Mouse (Mus musculus) heart, postnatal 10 days (tissue): ENCODE measurements around the gene Dpp3. TPM values are rescaled to one million over a fixed set of nuclear protein-coding genes. Genes with fewer than 3 reads are reported as not detected.
A peak's percentile ranks its signal among the peaks of the same experiment; 100 is the strongest.
"Not testable (repeated sequence)": the region's sequence is repeated elsewhere in the genome, so short reads cannot be mapped to it uniquely, and the experiment has no call there.

Experiments used
- DNase-seq, 2 experiments: peaks; one replicate each; pipeline ENCODE4 v3.0.0; 2021
- intact Hi-C: fragments of 180-260 bp; cut with DNase I; formaldehyde crosslinking; loops from one replicate; pipeline ENCODE4 v1.15.1; 2025
- total RNA-seq, 2 experiments: library from RNA; stranded (reverse); gene quantifications; 2 replicates each; pipeline ENCODE4 v1.2.3; 2021

Dpp3 gene
- total RNA-seq, 2 experiments from 2014 or later = 37.4 to 38.2 TPM

GRCm38 (mm10) chr19:4898972-4899371 is 29.1 kb downstream of the Dpp3 start:
- intact Hi-C loops = no loop called here
- DNase-seq = no peak

DNA sequence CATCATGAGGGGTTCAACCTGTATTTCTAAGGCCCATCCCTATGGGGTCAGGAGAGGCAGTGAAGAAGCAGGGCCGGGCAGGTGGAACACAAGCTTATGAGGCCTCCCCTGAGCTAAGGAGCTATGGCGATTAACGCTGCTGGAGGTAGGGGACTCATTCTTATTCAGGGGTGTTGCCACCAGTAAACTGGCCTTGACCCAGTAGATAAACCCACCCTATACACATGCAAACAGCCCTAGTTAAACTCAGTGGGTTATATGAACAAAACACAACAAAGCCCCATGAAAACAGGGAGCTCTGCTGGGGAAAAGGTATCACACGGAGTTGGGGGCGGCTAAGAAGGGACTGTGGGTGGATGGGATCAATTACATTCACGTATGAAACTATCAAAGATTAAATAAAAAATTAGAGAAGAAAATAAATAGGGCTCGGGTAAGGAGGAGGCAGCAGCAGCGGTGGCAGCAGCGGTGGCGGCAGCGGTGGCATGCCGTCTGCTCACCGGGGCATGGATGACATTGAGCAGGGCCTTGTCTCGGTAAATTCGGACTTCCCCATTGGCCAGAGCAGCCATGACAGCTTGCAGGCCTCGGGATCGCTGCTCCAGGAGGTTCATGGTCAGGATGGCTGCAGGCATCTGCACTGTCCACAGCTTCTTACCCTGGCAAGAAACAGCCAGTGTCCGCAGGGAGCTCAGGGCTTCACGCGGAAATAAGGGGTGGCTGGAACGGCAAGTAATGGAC is 31.1 kb downstream of the Dpp3 start:
- no peak for DNase-seq

GRCm38 (mm10) chr19:4891798-4892197 is 36.3 kb downstream of the Dpp3 start:
- intact Hi-C loops = no loop called here
- DNase-seq = no peak

More for the DNA sequence above, 31.1 kb downstream of the Dpp3 start:
- intact Hi-C loops = no loop called here

GRCm38 (mm10) chr19:4889791-4890190 is 38.3 kb downstream of the Dpp3 start:
- peak; percentile 23 to 37 for DNase-seq
- intact Hi-C loops = no loop called here

DNA sequence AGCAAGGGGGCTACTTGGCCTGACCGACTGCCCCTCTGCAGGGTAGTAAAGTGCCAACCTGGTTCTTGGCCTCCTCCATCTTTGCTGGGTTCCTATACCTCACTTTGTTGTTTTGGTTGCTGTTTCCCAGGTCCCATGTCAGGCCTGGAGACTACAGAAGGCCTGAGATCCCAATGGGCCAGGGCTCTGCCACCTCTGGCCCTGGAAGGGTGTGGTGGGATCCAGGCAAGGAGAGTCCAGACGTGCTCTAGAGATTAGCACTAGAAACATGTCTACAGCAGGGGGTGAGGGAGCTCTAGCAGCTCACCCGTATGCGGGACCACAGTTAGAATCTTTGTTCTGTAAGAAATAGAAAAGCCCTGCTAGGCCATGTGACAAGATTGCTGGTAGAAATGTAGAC is 44.1 kb downstream of the Dpp3 start:
- intact Hi-C loops = no loop called here
- DNase-seq = no peak

DNA sequence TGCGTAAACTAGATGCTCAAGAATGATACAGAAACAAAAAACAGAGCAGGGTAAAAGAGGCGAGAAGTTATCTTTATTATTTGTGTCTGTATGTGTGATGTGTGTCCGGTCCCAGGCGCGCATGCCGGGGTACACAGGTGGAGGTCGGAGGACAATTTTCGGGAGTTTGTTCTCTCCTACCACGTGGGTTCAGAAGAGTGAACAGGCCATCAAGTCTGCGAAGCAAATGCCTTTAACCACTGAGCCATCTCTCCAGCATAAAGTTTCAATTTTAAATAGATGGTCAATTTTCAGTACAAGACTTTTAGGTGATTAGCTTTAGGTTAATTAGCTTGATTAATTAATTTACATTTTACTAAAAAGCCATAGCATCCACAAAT is 48.8 kb downstream of the Dpp3 start:
- no peak for DNase-seq
- intact Hi-C loops = no loop called here

GRCm38 (mm10) chr19:4878405-4879323 is 49.4 kb downstream of the Dpp3 start, which contains the start of gene Zdhhc24:
Zdhhc24 (plus strand) TSS chr19:4878668.
- peak; percentile 97 to 98 for DNase-seq
- intact Hi-C loops = no loop called here

DNA sequence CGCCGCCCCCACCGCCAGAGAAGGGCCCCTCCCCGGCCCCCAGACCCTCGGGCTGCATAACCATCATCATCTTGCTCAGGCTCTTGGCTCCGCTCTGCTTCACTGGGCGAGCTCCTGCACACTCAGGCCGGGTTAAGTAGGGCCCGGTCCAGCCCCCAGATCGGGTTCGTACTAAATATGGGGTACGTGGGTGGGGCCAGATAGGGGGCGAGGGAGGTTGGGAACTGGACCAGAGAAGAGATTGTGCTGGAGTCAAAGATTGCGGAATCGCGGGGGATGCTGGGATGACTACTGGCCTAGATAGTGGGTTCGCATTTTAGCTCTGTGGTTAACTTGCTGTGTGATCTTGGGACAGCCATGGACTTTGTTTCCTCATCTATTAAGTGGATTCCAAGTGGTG is 50.3 kb downstream of the Dpp3 start, which contains the start of gene Actn3:
Actn3 (minus strand) TSS at position 125 of the 400 bp plus-strand sequence.
- DNase-seq = peak; percentile 34 to 41
- intact Hi-C loops = no loop called here

DNA sequence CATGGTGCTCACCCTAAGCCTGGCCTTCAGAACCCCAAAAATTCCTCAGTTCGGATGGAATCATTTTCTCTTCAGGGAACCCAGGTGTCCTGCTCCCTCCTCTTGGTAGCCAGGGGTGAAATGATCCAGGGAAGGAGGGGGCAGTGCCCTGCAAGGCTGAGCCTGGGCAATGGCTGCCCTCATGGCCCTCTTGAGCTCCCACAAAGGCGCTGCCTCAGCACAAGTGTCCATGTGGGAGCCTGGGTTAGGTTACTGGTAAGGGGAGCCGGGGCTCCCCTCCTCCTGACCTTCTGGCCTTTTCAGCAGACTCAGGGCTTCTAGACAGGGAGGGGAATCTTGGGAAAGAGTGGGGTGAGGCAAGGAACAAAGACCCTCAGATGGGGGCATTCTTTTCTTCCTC is 51.3 kb downstream of the Dpp3 start:
- no peak for DNase-seq
- intact Hi-C loops = no loop called here

DNA sequence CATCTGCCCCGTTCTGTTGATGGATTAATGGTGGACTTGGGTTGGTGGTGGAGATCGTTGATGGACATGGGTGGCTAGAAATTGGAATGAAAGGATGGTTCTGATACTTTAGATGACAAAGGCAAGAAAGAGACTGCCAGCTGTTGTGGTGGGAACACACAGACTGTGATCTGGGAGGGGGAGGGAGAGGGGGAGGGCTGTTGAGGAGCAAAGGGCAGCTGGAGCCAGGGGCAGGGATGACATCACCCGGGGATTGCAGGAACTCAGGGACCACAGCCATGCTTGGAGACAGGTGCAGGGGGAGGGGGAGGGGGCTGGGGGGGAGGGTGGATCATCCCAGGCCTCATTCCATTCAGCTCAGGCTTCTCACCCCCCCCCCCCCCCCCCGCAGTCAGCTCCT is 51.8 kb downstream of the Dpp3 start:
- intact Hi-C loops = no loop called here
- no peak for DNase-seq

DNA sequence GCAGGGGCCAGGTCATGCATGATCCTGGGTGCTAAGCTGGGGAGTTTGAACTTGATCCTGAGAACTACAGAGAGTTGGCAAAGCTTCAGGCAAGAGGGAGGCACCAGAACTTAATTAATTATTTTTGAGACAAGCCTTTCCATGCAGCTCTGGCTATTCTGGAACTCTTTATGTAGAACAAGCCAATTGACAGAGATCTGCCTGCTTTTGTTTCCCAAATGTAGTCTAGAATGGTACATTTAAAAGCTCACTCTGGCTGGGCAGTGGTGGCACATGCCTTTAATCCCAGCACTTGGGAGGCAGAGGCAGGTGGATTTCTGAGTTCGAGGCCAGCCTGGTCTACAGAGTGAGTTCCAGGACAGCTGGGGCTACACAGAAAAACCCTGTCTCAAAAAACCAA is 53.5 kb downstream of the Dpp3 start:
- intact Hi-C loops, DNase-seq: not testable (repeated sequence)

DNA sequence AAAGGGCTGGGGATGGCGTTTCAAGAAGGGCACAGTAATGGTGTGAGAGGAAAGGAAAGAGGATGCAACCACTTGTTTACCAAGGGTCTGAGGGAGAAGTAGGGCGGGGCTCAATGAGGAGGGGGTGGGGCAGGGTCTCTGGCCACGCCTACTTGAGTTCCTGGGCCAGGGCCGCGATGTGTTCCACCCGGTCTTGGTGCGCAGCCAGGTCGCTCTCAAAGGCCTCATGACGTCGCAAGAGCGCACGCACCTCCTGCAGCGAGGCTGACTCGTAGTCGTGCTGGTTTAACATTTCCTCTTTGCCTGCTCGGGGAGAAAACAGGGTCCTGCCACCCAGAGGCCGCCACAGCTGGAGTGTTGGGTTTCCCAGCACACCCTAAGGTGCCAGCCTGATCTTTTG is 62.9 kb downstream of the Dpp3 start:
- intact Hi-C loops = no loop called here
- DNase-seq = peak; percentile 33 to 39

DNA sequence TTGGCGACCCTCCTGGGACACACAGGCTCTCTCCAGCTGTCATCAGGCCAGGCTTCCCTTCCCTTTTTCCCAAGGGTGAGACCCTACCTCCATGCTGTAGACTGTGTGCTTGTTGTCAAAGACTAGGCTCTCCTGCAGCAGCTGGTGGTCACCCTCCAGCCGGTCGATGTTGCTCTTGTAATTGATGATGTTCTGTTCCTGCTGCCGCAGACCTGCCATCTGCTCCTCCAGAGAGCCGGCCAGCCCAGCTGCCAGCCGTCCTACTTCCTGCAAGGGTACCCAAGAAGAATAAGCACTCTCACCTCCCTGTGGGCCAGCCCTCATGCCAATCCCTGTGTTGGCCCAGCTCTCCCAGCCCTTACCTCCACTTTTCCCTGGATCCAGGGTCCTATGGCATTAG is 65.0 kb downstream of the Dpp3 start:
- intact Hi-C loops = no loop called here
- no peak for DNase-seq

GRCm38 (mm10) chr19:4859081-4859480 is 69.0 kb downstream of the Dpp3 start:
- intact Hi-C loops = no loop called here
- DNase-seq = no peak

Other genes starting within 250 kb of the Dpp3 start
- not detected for gene Gm960, start 229.6 kb downstream of the Dpp3 start, total RNA-seq
- gene Sptbn2, start 217.1 kb downstream of the Dpp3 start, total RNA-seq = under 1 TPM; 0.35 to 0.65 TPM
- 1 to 10 TPM; 6.5 to 6.7 TPM for gene Rbm4b, start 171.8 kb downstream of the Dpp3 start, total RNA-seq
- 10 to 100 TPM; 43.1 to 49.2 TPM for gene Rbm4, start 134.4 kb downstream of the Dpp3 start, total RNA-seq
- 10 to 100 TPM; 16.8 to 17.8 TPM for gene Gm21992, start 116.7 kb downstream of the Dpp3 start, total RNA-seq
- 10 to 100 TPM; 33.8 to 34.6 TPM for gene Rbm14, start 116.7 kb downstream of the Dpp3 start, total RNA-seq
- gene Ccs, start 89.0 kb downstream of the Dpp3 start, total RNA-seq = 10 to 100 TPM; 36.0 to 36.9 TPM
- gene Ccdc87, start 88.9 kb downstream of the Dpp3 start, total RNA-seq = not detected
- gene Ctsf, start 73.2 kb downstream of the Dpp3 start, total RNA-seq = 10 to 100 TPM; 54.7 to 56.0 TPM
- under 1 TPM; 0.37 to 0.53 TPM for gene Actn3, start 50.4 kb downstream of the Dpp3 start, total RNA-seq
- gene Zdhhc24, start 49.6 kb downstream of the Dpp3 start, total RNA-seq = 1 to 10 TPM; 4.0 to 5.0 TPM
- gene Bbs1, start 21.7 kb downstream of the Dpp3 start, total RNA-seq = 1 to 10 TPM; 5.1 to 5.3 TPM
- under 1 TPM; 0.53 to 0.94 TPM for gene Peli3, start 14.8 kb upstream of the Dpp3 start, total RNA-seq
- gene Mrpl11, start 33.9 kb upstream of the Dpp3 start, total RNA-seq = 10 to 100 TPM; 62.0 to 67.0 TPM
- gene Npas4, start 62.0 kb upstream of the Dpp3 start, total RNA-seq = under 1 TPM; 0.10 to 0.24 TPM
- 10 to 100 TPM; 21.2 to 23.9 TPM for gene Slc29a2, start 95.6 kb upstream of the Dpp3 start, total RNA-seq
- 10 to 100 TPM; 38.3 to 45.5 TPM for gene B4gat1, start 110.5 kb upstream of the Dpp3 start, total RNA-seq
- 1 to 10 TPM; 1.6 to 2.3 TPM for gene AC124502.3, start 110.6 kb upstream of the Dpp3 start, total RNA-seq
- gene Brms1, start 113.1 kb upstream of the Dpp3 start, total RNA-seq = 10 to 100 TPM; 13.5 to 15.6 TPM
- 1 to 10 TPM; 2.1 to 2.4 TPM for gene Rin1, start 122.2 kb upstream of the Dpp3 start, total RNA-seq
- gene Cd248, start 139.8 kb upstream of the Dpp3 start, total RNA-seq = 10 to 100 TPM; 33.8 to 39.7 TPM
- 1 to 10 TPM; 3.3 to 3.5 TPM for gene Tmem151a, start 157.2 kb upstream of the Dpp3 start, total RNA-seq
- gene Yif1a, start 160.3 kb upstream of the Dpp3 start, total RNA-seq = 10 to 100 TPM; 72.8 to 78.3 TPM
- under 1 TPM; 0.57 to 0.82 TPM for gene Cnih2, start 170.2 kb upstream of the Dpp3 start, total RNA-seq
- gene Rab1b, start 178.8 kb upstream of the Dpp3 start, total RNA-seq = 100 to 1,000 TPM; 193 to 204 TPM
- 10 to 100 TPM; 38.8 to 42.8 TPM for gene Klc2, start 190.3 kb upstream of the Dpp3 start, total RNA-seq